Mouse (Mus musculus) limb, embryonic 14.5 days (tissue): ENCODE data around the gene Ddit4. TPM values are rescaled to one million over a fixed set of nuclear protein-coding genes. Genes with fewer than 3 reads are reported as not detected.

Source experiments
- ATAC-seq: fragments of 200-750 bp; cut with Nextera tagmentation; 2 replicates; pipeline ENCODE4 v1.8.0; 2017; ENCODE audit warnings: low read depth, moderate number of reproducible peaks, moderate TSS enrichment; ENCODE audit not compliant: low FRiP score
- DNase-seq: peaks from one replicate; pipeline ENCODE4 v3.0.0-alpha.2; 2015; ENCODE audit warnings: low spot score
- H3K27ac ChIP-seq: fragments of 300-500 bp; sonication (generic); replicated peaks from 2 replicates; pipeline ENCODE4 v1.5.1; 2014; ENCODE audit warnings: low read depth, mild to moderate bottlenecking, low read length, moderate library complexity, mixed read lengths
- H3K27me3 ChIP-seq: fragments of 300-500 bp; sonication (generic); 2 replicates; pipeline ENCODE4 v1.6.1; 2014; ENCODE audit warnings: low read length, mixed read lengths; ENCODE audit not compliant: control insufficient read depth, insufficient read depth
- H3K36me3 ChIP-seq: fragments of 300-500 bp; sonication (generic); 2 replicates; pipeline ENCODE4 v1.6.1; 2014; ENCODE audit warnings: mild to moderate bottlenecking, low read length, moderate library complexity, mixed read lengths; ENCODE audit not compliant: control insufficient read depth, insufficient read depth
- H3K4me1 ChIP-seq: fragments of 300-500 bp; sonication (generic); 2 replicates; pipeline ENCODE4 v1.6.1; 2014; ENCODE audit warnings: antibody characterized with exemption, low read length, mixed read lengths; ENCODE audit not compliant: control insufficient read depth, insufficient read depth
- H3K4me2 ChIP-seq: fragments of 300-500 bp; sonication (generic); replicated peaks from 2 replicates; pipeline ENCODE4 v1.6.1; 2014; ENCODE audit warnings: low read depth, mild to moderate bottlenecking, low read length, moderate library complexity; ENCODE audit not compliant: severe bottlenecking
- H3K4me3 ChIP-seq: fragments of 300-500 bp; sonication (generic); replicated peaks from 2 replicates; pipeline ENCODE4 v1.5.1; 2014; ENCODE audit warnings: low read length
- H3K9ac ChIP-seq: fragments of 300-500 bp; sonication (generic); 2 replicates; pipeline ENCODE4 v1.6.1; 2014; ENCODE audit warnings: mild to moderate bottlenecking, low read depth, low read length, moderate library complexity; ENCODE audit not compliant: severe bottlenecking
- H3K9me3 ChIP-seq: fragments of 300-500 bp; sonication (generic); 2 replicates; pipeline ENCODE4 v1.6.1; 2016; ENCODE audit warnings: low read length; ENCODE audit not compliant: control insufficient read depth
- POLR2A ChIP-seq: fragments of 200-500 bp; IDR thresholded peaks from 2 replicates; pipeline ENCODE4 v1.8.0; 2012; ENCODE audit warnings: inconsistent platforms, mild to moderate bottlenecking, moderate library complexity, borderline replicate concordance; ENCODE audit not compliant: insufficient read depth, insufficient read length; ENCODE audit errors: extremely low read depth
- WGBS: fragments of 180-500 bp; shearing (Covaris S2); extraction: QIAGEN DNeasy Blood & Tissue Kit; methylation state at CpG from one replicate; pipeline ENCODE4 v1.1.7; 2014; 5-methylcytosine and 5-hydroxymethylcytosine counted together
- polyA plus RNA-seq, 2 experiments: library from polyadenylated mRNA; depleted of rRNA in 1 of 2; stranded (reverse) in 1 of 2; unstranded in 1 of 2; fragments of >200 nt; fragmentation: Nextera tagmentation in 1 of 2; extraction: Ambion mirVana in 1 of 2; gene quantifications; 2 replicates each; pipeline versions ENCODE4 v1.2.1 to v1.2.3; 2012 to 2014

Gene Ddit4
- polyA plus RNA-seq, 2 experiments = 8.6 to 117 TPM

DNA sequence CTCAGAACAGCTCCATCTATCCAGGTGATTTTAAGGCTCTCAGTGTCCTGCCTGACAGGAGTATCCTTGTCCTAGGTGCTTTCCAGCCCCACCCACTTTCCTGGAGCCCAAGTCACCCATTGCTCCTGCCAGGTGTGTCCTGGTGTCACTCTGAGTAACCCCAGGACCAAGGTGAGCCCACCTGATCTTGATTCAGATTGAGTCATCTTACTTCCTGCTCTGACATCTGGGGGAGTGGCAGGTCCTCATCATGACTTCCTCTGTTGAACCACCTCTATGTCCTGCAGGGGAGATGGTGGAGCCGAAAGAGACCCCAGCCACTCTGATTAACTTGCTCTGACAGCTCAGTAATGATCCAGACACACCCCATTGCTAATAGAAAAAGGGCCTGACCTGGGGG, 12.6 kb downstream of the Ddit4 start:
- Histone ChIP-seq H3K27me3 (no peaks in the 10 kb centered on the region), H3K9ac (no peak overlapping the region), H3K36me3 (no peaks in the 10 kb centered on the region), H3K27ac (no peak overlapping the region), H3K4me2 (no peak overlapping the region), H3K4me3 (no peak overlapping the region), H3K4me1 (peaks cover 22% of the 10 kb centered on the region), H3K9me3 (no peaks in the 10 kb centered on the region)
- DNase-seq = no peak
- no peak for TF ChIP-seq POLR2A
- no peak for ATAC-seq
- WGBS = 50% methylated on average over 1 of the region's 1 CpGs

GRCm38 (mm10) chr10:59938662-59939061, 13.0 kb downstream of the Ddit4 start:
- Histone ChIP-seq H3K27me3 (no peaks in the 10 kb centered on the region), H3K9me3 (no peaks in the 10 kb centered on the region), H3K4me2 (no peak overlapping the region), H3K27ac (no peak overlapping the region), H3K9ac (no peak overlapping the region), H3K4me1 (peaks cover 20% of the 10 kb centered on the region), H3K36me3 (no peaks in the 10 kb centered on the region), H3K4me3 (no peak overlapping the region)
- no peak for ATAC-seq
- no peak for DNase-seq
- TF ChIP-seq POLR2A = no peak
- WGBS = 83% methylated on average over 5 of the region's 5 CpGs

GRCm38 (mm10) chr10:59936058-59936856, 15.4 kb downstream of the Ddit4 start:
- Histone ChIP-seq H3K27me3 (no peaks in the 10 kb centered on the region), H3K4me2 (no peak overlapping the region), H3K27ac (no peak overlapping the region), H3K36me3 (no peaks in the 10 kb centered on the region), H3K4me3 (no peak overlapping the region), H3K9me3 (no peaks in the 10 kb centered on the region), H3K4me1 (peaks cover 6% of the 10 kb centered on the region), H3K9ac (no peak overlapping the region)
- DNase-seq (no peak), ATAC-seq (0 out of 2 replicates have a peak, but pooled peaks have one; percentile 15)
- 36% methylated on average over 8 of the region's 8 CpGs for WGBS
- TF ChIP-seq POLR2A = no peak

DNA sequence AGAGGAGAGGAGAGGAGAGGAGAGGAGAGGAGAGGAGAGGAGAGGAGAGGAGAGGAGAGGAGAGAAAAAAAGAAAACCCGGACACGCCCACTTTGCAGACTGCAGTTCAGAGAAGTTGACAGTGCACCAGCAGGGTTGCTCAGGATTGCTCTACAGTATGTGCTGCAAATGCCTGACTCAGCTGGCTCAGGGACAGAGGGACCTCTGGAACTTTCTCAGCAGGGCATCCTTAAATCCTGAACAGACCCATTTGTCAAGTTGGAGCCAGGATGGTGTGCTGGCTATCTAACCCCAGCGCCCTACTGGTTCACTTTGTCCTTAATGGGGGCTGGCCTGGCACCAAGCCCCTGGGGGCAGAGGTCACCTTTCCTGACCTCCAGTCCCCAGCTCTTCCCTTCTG, 17.6 kb downstream of the Ddit4 start:
- no peak overlapping the region for H3K4me2 ChIP-seq

GRCm38 (mm10) chr10:59932521-59932920, 19.1 kb downstream of the Ddit4 start:
- Histone ChIP-seq H3K4me1 (peaks cover 13% of the 10 kb centered on the region), H3K9ac (no peak overlapping the region), H3K36me3 (no peaks in the 10 kb centered on the region), H3K9me3 (no peaks in the 10 kb centered on the region), H3K4me2 (no peak overlapping the region), H3K4me3 (no peak overlapping the region), H3K27ac (no peak overlapping the region), H3K27me3 (no peaks in the 10 kb centered on the region)
- DNase-seq = no peak
- 76% methylated on average over 6 of the region's 6 CpGs for WGBS
- ATAC-seq = no peak
- no peak for TF ChIP-seq POLR2A

More for the DNA sequence above, 17.6 kb downstream of the Ddit4 start:
- DNase-seq (no peak), ATAC-seq (no peak)
- Histone ChIP-seq H3K9me3 (no peaks in the 10 kb centered on the region), H3K27ac (no peak overlapping the region), H3K9ac (no peak overlapping the region), H3K27me3 (no peaks in the 10 kb centered on the region), H3K36me3 (no peaks in the 10 kb centered on the region), H3K4me1 (peaks cover 13% of the 10 kb centered on the region), H3K4me3 (no peak overlapping the region)
- TF ChIP-seq POLR2A = no peak
- 58% methylated on average over 3 of the region's 3 CpGs for WGBS

DNA sequence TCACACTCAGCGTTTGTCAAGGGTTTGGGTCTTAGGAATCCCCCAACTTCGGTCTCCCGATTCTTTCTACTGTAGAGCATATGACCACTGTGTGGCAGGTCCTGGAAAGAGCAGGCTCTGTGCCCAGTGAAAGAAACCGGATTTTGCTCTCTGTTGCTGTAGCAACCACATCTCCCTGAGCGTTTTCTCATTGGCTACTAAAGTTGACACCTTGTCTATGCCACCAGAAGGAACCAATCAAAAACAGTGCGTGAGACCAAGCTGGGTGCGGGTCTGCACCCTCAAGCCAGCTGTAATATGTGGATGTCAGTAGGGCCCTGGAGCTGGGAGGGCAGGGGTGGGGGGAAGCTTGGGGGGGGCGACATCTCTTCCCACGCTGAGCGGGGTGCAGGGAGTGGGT, 20.6 kb downstream of the Ddit4 start:
- no peak for TF ChIP-seq POLR2A
- H3K4me1 ChIP-seq = peaks cover 8% of the 10 kb centered on the region
- 19% methylated on average over 10 of the region's 10 CpGs for WGBS
- H3K36me3 ChIP-seq = no peaks in the 10 kb centered on the region
- no peak overlapping the region for H3K9ac ChIP-seq
- H3K9me3 ChIP-seq = no peaks in the 10 kb centered on the region
- 0 out of 2 replicates have a peak overlapping the region, but pooled peaks have one; percentile 19 for H3K27ac ChIP-seq
- peak overlapping the region; percentile 42 for H3K4me2 ChIP-seq
- ATAC-seq = peak; percentile 91
- H3K4me3 ChIP-seq = no peak overlapping the region; the same call in 1 of the 2 replicates
- DNase-seq = peak; percentile 77
- no peaks in the 10 kb centered on the region for H3K27me3 ChIP-seq
